Mouse (Mus musculus) megakaryocyte, embryonic 14.5 days (primary cell): ENCODE results near the gene Mcm7.

Experiments
- FLI1 ChIP-seq: IDR thresholded peaks from 2 replicates; pipeline ENCODE4 v1.6.1; 2012; ENCODE audit warnings: low read length, inconsistent platforms, mixed read lengths
- GATA1 ChIP-seq: IDR thresholded peaks from 3 replicates; pipeline ENCODE4 v1.6.1; 2012; ENCODE audit warnings: mixed read lengths, low read length, inconsistent platforms, borderline replicate concordance

- TF ChIP-seq GATA1 (no peak), FLI1 (no peak)
These were observed 6.6 kb downstream of the Mcm7 start for GRCm38 (mm10) chr5:138165594-138165993.
